Mouse (Mus musculus): ENCODE results near the gene Mib2.

GRCm38 (mm10) chr4:155605132-155605531 is 63.9 kb downstream of the Mib2 start:
- TF ChIP-seq TAL1 (conservative IDR thresholded peaks at IDR 0.05; ENCODE audit: low read depth, low read length) (no peak), CTCF (IDR thresholded peaks at IDR 0.05; ENCODE audit: low read depth, low read length) (no peak), GATA1 (IDR thresholded peaks at IDR 0.05; ENCODE audit: borderline replicate concordance, low read length) (no peak), POLR2AphosphoS5 (IDR thresholded peaks at IDR 0.05; ENCODE audit: insufficient replicate concordance, low read depth, low read length) (no peak), GATA2 (IDR thresholded peaks at IDR 0.05; ENCODE audit: borderline replicate concordance, low read depth, low read length) (no peak)
